Comparison of ENCODE assay signal across 8 mouse cellular contexts in genomic region chr19:24279706-24280600, GRCm38 (mm10). TPM values are rescaled to one million over a fixed set of nuclear protein-coding genes. Genes with fewer than 3 reads are reported as not detected.
DNase-seq lines count a peak whose midpoint lies in the region; ATAC-seq lines count a peak whose summit lies in the region.

No protein-coding gene starts in this region.

- peak; percentile 79 for ATAC-seq in activated CD4-positive, CD25-positive, alpha-beta regulatory T cell, adult 4 months
- peak; percentile 48 for ATAC-seq in common myeloid progenitor, adult 5-6 weeks (replicated peaks; ENCODE audit: low read depth, poor library complexity, severe bottlenecking)
- peak; percentile 61 for ATAC-seq in megakaryocyte progenitor cell, adult 5-6 weeks (replicated peaks; ENCODE audit: poor library complexity)

- intact Hi-C loops in left cerebral cortex, postnatal 10 days (cut with DNase I): no loop called here

- DNase-seq in gastrocnemius, adult 8-10 months (ENCODE audit: low spot score in 2 of 2): peak; percentile 42 to 70
- peak; percentile 93 for DNase-seq in induced T-regulatory cell, adult 2 months (ENCODE audit: low read depth)
- peak; percentile 47 to 88 for DNase-seq in left cerebral cortex, postnatal 10 days (ENCODE audit: extremely low spot score in 1 of 2, low spot score in 2 of 2)
- peak; percentile 76 to 82 for DNase-seq in right cerebral cortex, postnatal 10 days (ENCODE audit: low spot score in 2 of 2)
- DNase-seq in urinary bladder, postnatal 4 days (ENCODE audit: low spot score in 2 of 2): peak; percentile 75 to 78

RNA-seq across cellular contexts. Expression of gene Fxn, which starts 0.5 kb away (rescaled TPM):
- polyA plus RNA-seq in activated CD4-positive, CD25-positive, alpha-beta regulatory T cell, adult 4 months (2017; shearing (Covaris generic)): 10 to 100 TPM; 12.0 to 16.3 TPM
- 29.9 TPM in 2 replicates for total RNA-seq in common myeloid progenitor, adult 5-6 weeks (2017)
- total RNA-seq in gastrocnemius, adult 8-10 months (2022): 10 to 100 TPM; 17.4 to 20.6 (median 18.7) TPM
- 10 to 100 TPM; 10.4 to 10.5 TPM for total RNA-seq in left cerebral cortex, postnatal 10 days (2021)
- total RNA-seq in megakaryocyte progenitor cell, adult 5-6 weeks (2015): 28.2 and 30.0 TPM in 2 replicates
- total RNA-seq in megakaryocyte progenitor cell, adult 5-6 weeks (2017): 13.0 and 15.3 TPM in 2 replicates

RNA-seq across cellular contexts. Expression of gene Tjp2, which starts 55.1 kb away (rescaled TPM):
- 1 to 10 TPM; 4.5 to 6.0 TPM for polyA plus RNA-seq in activated CD4-positive, CD25-positive, alpha-beta regulatory T cell, adult 4 months (2017; shearing (Covaris generic))
- 5.8 and 6.3 TPM in 2 replicates for total RNA-seq in common myeloid progenitor, adult 5-6 weeks (2017)
- total RNA-seq in gastrocnemius, adult 8-10 months (2022): 1 to 10 TPM; 2.6 to 4.6 (median 4.0) TPM
- total RNA-seq in left cerebral cortex, postnatal 10 days (2021): 10 to 100 TPM; 16.6 to 18.0 TPM
- 2.5 and 2.7 TPM in 2 replicates for total RNA-seq in megakaryocyte progenitor cell, adult 5-6 weeks (2015)
- 3.5 TPM in 2 replicates for total RNA-seq in megakaryocyte progenitor cell, adult 5-6 weeks (2017)

Comparison
In these comparisons a context has a peak if more than half of its experiments do, and no peak if none do; other contexts are left out.
1. Peak in every context shown above with its lines: DNase-seq and ATAC-seq.